Mouse (Mus musculus) CH12.LX (cell line): ENCODE measurements around the gene Hecw2.

Experiments
- BHLHE40 ChIP-seq: IDR thresholded peaks from 2 replicates; pipeline ENCODE4 v1.6.1; 2011; ENCODE audit warnings: mild to moderate bottlenecking, low read depth, low read length, improper control_type of control experiment
- CHD1 ChIP-seq: IDR thresholded peaks from 2 replicates; pipeline ENCODE4 v1.6.1; 2012; ENCODE audit warnings: low read depth, low read length, improper control_type of control experiment, inconsistent platforms
- CTCF ChIP-seq, 2 experiments: IDR thresholded peaks in 1 of 2; conservative IDR thresholded peaks in 1 of 2; 2 replicates each; pipeline ENCODE4 v1.5.1; 2011 to 2012; ENCODE audit warnings: low read depth in 2 of 2, low read length in 2 of 2, improper control_type of control experiment in 1 of 2, inconsistent platforms in 1 of 2, mild to moderate bottlenecking in 1 of 2, moderate library complexity in 1 of 2
- EP300 ChIP-seq: IDR thresholded peaks from 2 replicates; pipeline ENCODE4 v1.6.1; 2011; ENCODE audit warnings: low read length, improper control_type of control experiment
- JUND ChIP-seq: conservative IDR thresholded peaks from 2 replicates; pipeline ENCODE4 v1.6.1; 2011; ENCODE audit warnings: low read depth, low read length, improper control_type of control experiment
- KAT2A ChIP-seq: IDR thresholded peaks from 2 replicates; pipeline ENCODE4 v1.6.1; 2012; ENCODE audit warnings: low read length, improper control_type of control experiment, inconsistent platforms; ENCODE audit not compliant: insufficient replicate concordance
- MAZ ChIP-seq: IDR thresholded peaks from 2 replicates; pipeline ENCODE4 v1.6.1; 2012; ENCODE audit warnings: low read depth, mild to moderate bottlenecking, inconsistent platforms, low read length, improper control_type of control experiment, moderate library complexity
- POLR2A ChIP-seq: IDR thresholded peaks from 2 replicates; pipeline ENCODE4 v1.6.1; 2011; ENCODE audit warnings: low read depth, mild to moderate bottlenecking, improper control_type of control experiment, low read length
- POLR2AphosphoS2 ChIP-seq: IDR thresholded peaks from 2 replicates; pipeline ENCODE4 v1.6.1; 2011; ENCODE audit warnings: low read depth, low read length, improper control_type of control experiment

GRCm38 (mm10) chr1:54118342-54118973 lies 76.5 kb downstream of the Hecw2 start:
- TF ChIP-seq JUND (no peak), BHLHE40 (peak; percentile 86), KAT2A (no peak), CHD1 (peak; percentile 95), EP300 (no peak), MAZ (no peak), CTCF (conservative IDR thresholded peaks at IDR 0.05 in 1 of 2, IDR thresholded peaks at IDR 0.05 in 1 of 2; ENCODE audit: low read depth in 2 of 2, low read length in 2 of 2) (no peak), POLR2A (no peak), POLR2AphosphoS2 (no peak)
